ENCODE assay signal across 36 mouse cellular contexts in the genomic region with DNA sequence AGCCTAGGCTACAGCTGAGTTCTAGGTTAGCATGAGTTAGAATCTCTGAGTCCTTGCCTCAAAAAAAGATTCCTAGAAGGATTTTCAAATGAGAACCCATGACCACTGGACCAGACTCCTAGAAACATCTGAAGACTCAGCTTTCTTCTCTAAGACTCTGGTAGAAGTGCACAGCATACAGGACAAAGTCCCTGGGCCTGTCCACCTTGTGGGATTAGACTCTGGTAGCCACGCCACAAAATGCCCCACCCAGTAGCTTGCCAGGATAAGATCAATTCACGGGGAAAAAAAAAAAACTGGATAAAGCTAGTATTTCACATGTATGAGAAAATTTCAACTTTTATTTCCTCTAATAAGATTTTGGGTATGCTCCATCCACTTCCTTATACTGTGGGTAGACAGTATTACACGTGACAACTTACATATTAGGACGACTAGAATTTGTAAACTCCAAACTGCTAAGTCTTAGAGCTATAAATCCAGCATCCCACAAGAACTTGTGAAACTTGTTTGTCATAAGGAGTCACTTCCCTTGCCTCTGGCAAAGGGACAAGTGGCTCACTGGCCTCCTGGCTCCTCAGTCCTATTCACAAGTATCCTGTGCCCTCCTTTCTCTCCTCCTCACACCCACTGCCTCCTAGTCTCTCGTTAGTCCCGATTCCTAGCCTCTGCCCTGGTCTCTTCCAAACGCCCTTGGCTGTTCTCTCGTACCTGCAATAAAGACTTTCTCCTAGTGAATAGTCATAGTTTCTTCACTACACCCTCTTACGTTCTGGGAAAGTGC. TPM values are rescaled to one million over a fixed set of nuclear protein-coding genes. Genes with fewer than 3 reads are reported as not detected.
A peak's percentile ranks its signal among the peaks of the same experiment; 100 is the strongest.
DNase-seq lines count a peak whose midpoint lies in the region; ATAC-seq and TF ChIP-seq lines count a peak whose summit lies in the region.
"Had no signal": no experiment of that assay in that cellular context is flagged by ENCODE, and none has a peak within 500 bp of the region (broad histone marks: within the 10 kb centered on the region; RNA-seq: fewer than 3 reads in every experiment).

No protein-coding gene starts in this region.

- H3K4me3 ChIP-seq in heart, adult 2 months: no peak overlapping the region
- no peak overlapping the region for H3K4me3 ChIP-seq in brown adipose tissue, adult 24 weeks (ENCODE audit: insufficient read depth, low read depth, low read length)
- no peak overlapping the region for H3K4me3 ChIP-seq in small intestine, adult 2 months (ENCODE audit: low read depth, low read length)
- H3K4me3 ChIP-seq in liver, embryonic 11.5 days (ENCODE audit: low read depth, low read length): no peak overlapping the region
- H3K4me3 ChIP-seq: embryonic facial prominence, embryonic 13.5 days; forebrain, embryonic 12.5 days; hindbrain, embryonic 10.5 days; hindbrain, embryonic 15.5 days; liver, embryonic 13.5 days had no signal

- TF ChIP-seq CTCF in heart, adult 2 months (IDR thresholded peaks at IDR 0.05): no peak
- TF ChIP-seq CTCF in small intestine, adult 2 months (IDR thresholded peaks at IDR 0.05; ENCODE audit: extremely low read depth, insufficient read length, insufficient replicate concordance, low read depth, low read length): no peak

- intact Hi-C loops in heart, adult 2 months (cut with DNase I): loop anchor here (2.0 kb wide), 1 partner anchor 23 kb away; no protein-coding TSS in a partner anchor

- no peaks in the 10 kb centered on the region for H3K79me2 ChIP-seq in heart, adult 2 months (replicated peaks; ENCODE audit: control insufficient read depth, insufficient read depth, low read length)

- H3K27me3 ChIP-seq in heart, adult 2 months (ENCODE audit: control insufficient read depth, insufficient read depth, low read length): no peaks in the 10 kb centered on the region
- H3K27me3 ChIP-seq in small intestine, adult 2 months (ENCODE audit: control insufficient read depth, insufficient read depth, low read length): no peaks in the 10 kb centered on the region
- H3K27me3 ChIP-seq in liver, embryonic 11.5 days (replicated peaks; ENCODE audit: control insufficient read depth, insufficient read depth, low read length): no peaks in the 10 kb centered on the region
- H3K27me3 ChIP-seq: embryonic facial prominence, embryonic 13.5 days; forebrain, embryonic 12.5 days; hindbrain, embryonic 15.5 days; liver, embryonic 13.5 days; Patski had no signal

- H3K4me2 ChIP-seq in liver, embryonic 11.5 days: no peak overlapping the region
- H3K4me2 ChIP-seq: embryonic facial prominence, embryonic 13.5 days; forebrain, embryonic 12.5 days; hindbrain, embryonic 15.5 days; liver, embryonic 13.5 days had no signal

- no peak for TF ChIP-seq EP300 in heart, adult 2 months (IDR thresholded peaks at IDR 0.05; ENCODE audit: insufficient read depth, low read depth, low read length)

- peaks cover 8% of the 10 kb centered on the region for H3K4me1 ChIP-seq in heart, adult 2 months (ENCODE audit: control insufficient read depth, insufficient read depth, low read length)
- peaks cover 4% of the 10 kb centered on the region; the same call in 1 of the 2 replicates for H3K4me1 ChIP-seq in brown adipose tissue, adult 24 weeks (ENCODE audit: control insufficient read depth, insufficient read depth, insufficient read length, low read length)
- peaks cover 4% of the 10 kb centered on the region; the same call in 1 of the 2 replicates for H3K4me1 ChIP-seq in small intestine, adult 2 months (ENCODE audit: control insufficient read depth, insufficient read depth, insufficient read length, low read length)
- no peaks in the 10 kb centered on the region for H3K4me1 ChIP-seq in liver, embryonic 11.5 days (replicated peaks; ENCODE audit: control insufficient read depth, insufficient read depth, low read length)
- H3K4me1 ChIP-seq: embryonic facial prominence, embryonic 13.5 days; forebrain, embryonic 12.5 days; hindbrain, embryonic 10.5 days; hindbrain, embryonic 15.5 days had no signal

- H3K9me3 ChIP-seq in liver, embryonic 11.5 days (ENCODE audit: control insufficient read depth, low read length): no peaks in the 10 kb centered on the region
- H3K9me3 ChIP-seq: embryonic facial prominence, embryonic 13.5 days; forebrain, embryonic 12.5 days; hindbrain, embryonic 10.5 days; hindbrain, embryonic 15.5 days; liver, embryonic 13.5 days had no signal

- no peak for TF ChIP-seq POLR2A in heart, adult 2 months (IDR thresholded peaks at IDR 0.05; ENCODE audit: insufficient read depth, low read depth, low read length)
- no peak for TF ChIP-seq POLR2A in small intestine, adult 2 months (IDR thresholded peaks at IDR 0.05; ENCODE audit: low read depth, low read length)

- no peak overlapping the region for H3K9ac ChIP-seq in heart, adult 2 months (ENCODE audit: low read depth, low read length)
- no peak overlapping the region for H3K9ac ChIP-seq in liver, embryonic 11.5 days (ENCODE audit: low read depth, low read length)
- H3K9ac ChIP-seq: embryonic facial prominence, embryonic 13.5 days; forebrain, embryonic 12.5 days; forebrain, postnatal 0 days; hindbrain, embryonic 15.5 days; liver, embryonic 13.5 days had no signal

- peak; percentile 33 for ATAC-seq in granulocyte monocyte progenitor cell, adult 5-6 weeks (replicated peaks; ENCODE audit: poor library complexity, severe bottlenecking)
- ATAC-seq in liver, embryonic 11.5 days (replicated peaks; ENCODE audit: low FRiP score): no peak
- ATAC-seq: forebrain, postnatal 0 days; inflammation-experienced regulatory T-cells, adult 6 months; lung, postnatal 0 days; Patski had no signal

- 69% methylated on average over 9 of the region's 9 CpGs for WGBS in heart, adult 2 months
- 41% methylated on average over 9 of the region's 9 CpGs for WGBS in small intestine, adult 2 months
- 83% methylated on average over 9 of the region's 9 CpGs for WGBS in liver, embryonic 11.5 days

- peak overlapping the region; percentile 86 for H3K27ac ChIP-seq in heart, adult 2 months
- H3K27ac ChIP-seq in brown adipose tissue, adult 24 weeks (replicated peaks; ENCODE audit: low read depth, low read length): peak overlapping the region; percentile 83
- H3K27ac ChIP-seq in small intestine, adult 2 months (ENCODE audit: insufficient read depth, low read depth, low read length): peak overlapping the region; percentile 49; the same call in 1 of the 2 replicates
- no peak overlapping the region for H3K27ac ChIP-seq in liver, embryonic 11.5 days (ENCODE audit: low read depth, low read length)
- H3K27ac ChIP-seq: embryonic facial prominence, embryonic 13.5 days; forebrain, embryonic 12.5 days; hindbrain, embryonic 10.5 days; hindbrain, embryonic 15.5 days; liver, embryonic 13.5 days; macrophage had no signal

- DNase-seq in heart, adult 2 months: no peak
- DNase-seq in heart, adult 9 months (ENCODE audit: low spot score in 2 of 2): no peak
- DNase-seq in liver, embryonic 11.5 days (ENCODE audit: low spot score): no peak
- no peak for DNase-seq in right cerebral cortex, postnatal 14 days
- DNase-seq: adrenal gland, postnatal 10 days; cerebellum, adult 11-12 months; cerebellum, adult 9-11 months; forebrain, postnatal 0 days; gastrocnemius, postnatal 25 days; heart, postnatal 14 days; kidney, adult 9 months; kidney, postnatal 10 days; left cerebral cortex, postnatal 4 days; liver, embryonic 13.5 days; lung, adult 18-20 months; midbrain, embryonic 14.5 days; retina, postnatal 1 day; right cerebral cortex, postnatal 4 days; thymus, postnatal 4 days had no signal

- peaks cover 20% of the 10 kb centered on the region for H3K36me3 ChIP-seq in heart, adult 2 months (ENCODE audit: control insufficient read depth, insufficient read depth, low read length)
- H3K36me3 ChIP-seq in small intestine, adult 2 months (ENCODE audit: control insufficient read depth, insufficient read depth, low read length): peaks cover 54% of the 10 kb centered on the region
- H3K36me3 ChIP-seq in liver, embryonic 11.5 days (ENCODE audit: control insufficient read depth, insufficient read depth, low read length): peaks cover 58% of the 10 kb centered on the region

RNA-seq across cellular contexts. Expression of gene Trmt13, which starts 23.5 kb away (rescaled TPM):
- total RNA-seq in heart, adult 2 months (2021): 1 to 10 TPM; 5.4 to 5.5 TPM
- polyA plus RNA-seq in heart, adult 2 months (2012; rRNA removed): 3.6 and 7.3 TPM in 2 replicates
- 6.0 and 7.5 TPM in 2 replicates for polyA plus RNA-seq in brown adipose tissue, adult 24 weeks (2012; ENCODE audit: insufficient read depth, insufficient read length, missing spikeins)
- 33.7 and 47.5 TPM in 2 replicates for total RNA-seq in granulocyte monocyte progenitor cell, adult 5-6 weeks (2014; fragmentation: Nextera tagmentation)
- 35.8 and 43.3 TPM in 2 replicates for total RNA-seq in granulocyte monocyte progenitor cell, adult 5-6 weeks (2017)
- polyA plus RNA-seq in small intestine, adult 2 months (2012; rRNA removed): 0.58 and 1.2 TPM in 2 replicates
- polyA plus RNA-seq in liver, embryonic 11.5 days (2014; fragmentation: Nextera tagmentation; extraction: Ambion mirVana): 23.4 and 26.3 TPM in 2 replicates

RNA-seq across cellular contexts. Expression of gene Mfsd14a, which starts 24.6 kb away (rescaled TPM):
- total RNA-seq in heart, adult 2 months (2021): 10 to 100 TPM; 17.5 to 19.5 TPM
- 12.0 and 23.5 TPM in 2 replicates for polyA plus RNA-seq in heart, adult 2 months (2012; rRNA removed)
- 20.5 and 29.8 TPM in 2 replicates for polyA plus RNA-seq in brown adipose tissue, adult 24 weeks (2012; ENCODE audit: insufficient read depth, insufficient read length, missing spikeins)
- 52.3 and 64.6 TPM in 2 replicates for total RNA-seq in granulocyte monocyte progenitor cell, adult 5-6 weeks (2014; fragmentation: Nextera tagmentation)
- 67.0 and 95.5 TPM in 2 replicates for total RNA-seq in granulocyte monocyte progenitor cell, adult 5-6 weeks (2017)
- 4.0 and 6.7 TPM in 2 replicates for polyA plus RNA-seq in small intestine, adult 2 months (2012; rRNA removed)
- 67.4 and 75.0 TPM in 2 replicates for polyA plus RNA-seq in liver, embryonic 11.5 days (2014; fragmentation: Nextera tagmentation; extraction: Ambion mirVana)

RNA-seq across cellular contexts. Expression of gene Sass6, which starts 43.1 kb away (rescaled TPM):
- 1 to 10 TPM; 2.0 TPM for total RNA-seq in heart, adult 2 months (2021)
- polyA plus RNA-seq in heart, adult 2 months (2012; rRNA removed): 0.76 and 1.4 TPM in 2 replicates
- 0.87 and 1.6 TPM in 2 replicates for polyA plus RNA-seq in brown adipose tissue, adult 24 weeks (2012; ENCODE audit: insufficient read depth, insufficient read length, missing spikeins)
- total RNA-seq in granulocyte monocyte progenitor cell, adult 5-6 weeks (2014; fragmentation: Nextera tagmentation): 31.2 and 35.0 TPM in 2 replicates
- total RNA-seq in granulocyte monocyte progenitor cell, adult 5-6 weeks (2017): 50.1 and 72.7 TPM in 2 replicates
- 0.11 and 1.2 TPM in 2 replicates for polyA plus RNA-seq in small intestine, adult 2 months (2012; rRNA removed)
- 30.4 and 32.4 TPM in 2 replicates for polyA plus RNA-seq in liver, embryonic 11.5 days (2014; fragmentation: Nextera tagmentation; extraction: Ambion mirVana)

RNA-seq across cellular contexts. Expression of gene Gm43191, which starts 43.2 kb away (rescaled TPM):
- 1 to 10 TPM in 1 of 2 experiments, under 1 TPM in 1; 0.78 to 1.5 TPM for total RNA-seq in heart, adult 2 months (2021)
- polyA plus RNA-seq in heart, adult 2 months (2012; rRNA removed): not detected in 2 replicates
- polyA plus RNA-seq in brown adipose tissue, adult 24 weeks (2012; ENCODE audit: insufficient read depth, insufficient read length, missing spikeins): not detected in 2 replicates
- not detected in 2 replicates for total RNA-seq in granulocyte monocyte progenitor cell, adult 5-6 weeks (2014; fragmentation: Nextera tagmentation)
- total RNA-seq in granulocyte monocyte progenitor cell, adult 5-6 weeks (2017): not detected in 2 replicates
- not detected in 2 replicates for polyA plus RNA-seq in small intestine, adult 2 months (2012; rRNA removed)
- polyA plus RNA-seq in liver, embryonic 11.5 days (2014; fragmentation: Nextera tagmentation; extraction: Ambion mirVana): 0.30 TPM in 1 of 2 replicates, not detected in the other
- total RNA-seq: adrenal gland, postnatal 10 days; forebrain, postnatal 0 days; gastrocnemius, postnatal 25 days; monocyte, adult 5-6 weeks had no signal
- polyA plus RNA-seq: embryonic facial prominence, embryonic 13.5 days; forebrain, embryonic 12.5 days; forebrain, postnatal 0 days; heart, embryonic 14.5 days; hindbrain, embryonic 10.5 days; hindbrain, embryonic 15.5 days; inflammation-experienced regulatory T-cells, adult 6 months; limb, embryonic 14.5 days; liver, embryonic 13.5 days; lung, postnatal 0 days; macrophage; midbrain, embryonic 14.5 days; neural tube, embryonic 14.5 days; testis, adult 2 months; thymus, postnatal 0 days had no signal

Comparison
In these comparisons a context has a peak if more than half of its experiments do, and no peak if none do; other contexts are left out.
1. RNA of gene Sass6, which starts 43.1 kb away (polyA plus RNA-seq): 30.4 to 32.4 TPM in liver, embryonic 11.5 days; 0.11 to 1.2 TPM in small intestine, adult 2 months, 0.87 to 1.6 TPM in brown adipose tissue, adult 24 weeks and 0.76 to 1.4 TPM in heart, adult 2 months; every median in the first group is over 10 times any median in the second.